Mouse (Mus musculus): ENCODE data around the gene Phb.

GRCm38 (mm10) chr11:95647791-95648190 lies 19.0 kb upstream of the Phb start:
- no peak for TF ChIP-seq POLR2A (IDR thresholded peaks at IDR 0.05; ENCODE audit: borderline replicate concordance, low read depth, low read length)
- TF ChIP-seq CTCF (IDR thresholded peaks at IDR 0.05; ENCODE audit: low read depth, low read length) = no peak
